Mouse (Mus musculus) heart, postnatal 0 days (tissue): ENCODE results near the gene Magi1.

Experiments used
- CTCF ChIP-seq: IDR thresholded peaks from 2 replicates; pipeline ENCODE4 v1.5.1; 2016; ENCODE audit warnings: antibody characterized with exemption, control low read depth, low read depth
- EP300 ChIP-seq: IDR thresholded peaks from 2 replicates; pipeline ENCODE4 v1.6.1; 2016; ENCODE audit warnings: antibody characterized with exemption, low read depth

GRCm38 (mm10) chr6:94201940-94202339, 81.8 kb downstream of the Magi1 start:
- TF ChIP-seq CTCF (no peak), EP300 (no peak)
